Mouse (Mus musculus): ENCODE results near the gene Kera.
A peak's percentile ranks its signal among the peaks of the same experiment; 100 is the strongest.

Kera gene

DNA sequence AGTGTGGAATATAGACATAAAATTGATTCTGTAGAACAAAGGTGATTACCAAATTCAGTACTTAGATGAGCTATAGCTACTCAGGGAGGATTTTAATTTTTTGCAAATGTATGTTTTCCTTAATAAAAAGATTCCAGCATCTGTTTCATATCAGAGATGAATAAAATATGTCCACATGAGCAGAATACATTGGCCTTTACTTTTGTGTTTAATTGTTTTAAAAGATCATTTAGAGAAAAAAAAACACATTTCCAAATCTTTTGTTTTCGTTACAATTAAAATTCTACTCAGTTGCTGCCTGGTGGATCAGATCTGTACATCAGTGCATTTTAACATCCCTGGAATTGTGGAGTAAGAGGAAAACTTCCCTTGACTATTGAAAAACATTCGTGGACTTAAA, at the start of gene Kera:
Kera (plus strand) TSS at position 301 of the 400 bp plus-strand sequence.
- no peak for ATAC-seq (ENCODE audit: insufficient number of reproducible peaks, low FRiP score, low TSS enrichment)

DNA sequence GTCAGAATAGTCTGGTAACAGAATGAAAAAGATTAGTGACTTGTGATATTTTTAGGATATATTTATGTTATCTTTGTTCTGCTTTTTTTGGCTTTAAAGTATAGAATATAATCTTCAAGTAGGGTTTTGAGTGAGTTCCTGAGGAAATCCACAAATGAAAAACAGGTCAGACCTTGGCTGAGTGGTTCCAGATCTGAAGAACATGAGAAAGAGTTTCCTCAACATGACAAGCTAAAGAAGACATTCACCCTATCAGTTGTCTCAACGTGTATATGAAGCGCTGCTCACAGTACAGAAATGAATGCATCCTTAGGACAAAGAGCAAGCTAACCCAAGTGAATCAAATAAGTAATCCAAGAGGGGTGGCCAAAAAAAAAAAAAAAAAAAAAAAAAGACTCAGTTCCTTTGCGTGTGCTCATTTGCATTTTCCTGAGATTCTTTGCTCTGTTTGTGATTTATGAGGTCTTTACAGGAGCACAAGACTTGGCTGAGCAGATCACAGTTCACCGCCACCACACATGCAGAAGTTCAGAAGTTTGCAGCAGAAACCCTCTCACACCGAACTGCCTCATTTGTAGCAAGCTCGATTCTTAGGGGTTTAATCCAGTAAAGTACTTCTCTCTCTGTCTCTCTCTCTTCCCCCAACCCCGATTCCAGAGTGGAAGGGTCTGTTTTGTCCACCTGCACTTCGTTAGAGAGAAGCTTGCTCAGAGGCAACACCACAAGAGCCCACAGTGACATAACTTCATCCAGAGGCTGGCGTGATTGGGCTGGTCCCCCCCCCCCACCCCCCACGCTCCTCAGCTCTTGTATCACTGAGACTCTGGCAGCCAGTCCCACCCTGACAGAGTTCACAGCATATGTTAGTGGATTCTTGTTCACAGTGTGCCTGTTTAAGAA, 41.5 kb upstream of the Kera start, which contains the start of gene Lum:
Lum (plus strand) TSS at position 172 of the 900 bp plus-strand sequence.
- no peak for ATAC-seq (ENCODE audit: insufficient number of reproducible peaks, low FRiP score, low TSS enrichment)

DNA sequence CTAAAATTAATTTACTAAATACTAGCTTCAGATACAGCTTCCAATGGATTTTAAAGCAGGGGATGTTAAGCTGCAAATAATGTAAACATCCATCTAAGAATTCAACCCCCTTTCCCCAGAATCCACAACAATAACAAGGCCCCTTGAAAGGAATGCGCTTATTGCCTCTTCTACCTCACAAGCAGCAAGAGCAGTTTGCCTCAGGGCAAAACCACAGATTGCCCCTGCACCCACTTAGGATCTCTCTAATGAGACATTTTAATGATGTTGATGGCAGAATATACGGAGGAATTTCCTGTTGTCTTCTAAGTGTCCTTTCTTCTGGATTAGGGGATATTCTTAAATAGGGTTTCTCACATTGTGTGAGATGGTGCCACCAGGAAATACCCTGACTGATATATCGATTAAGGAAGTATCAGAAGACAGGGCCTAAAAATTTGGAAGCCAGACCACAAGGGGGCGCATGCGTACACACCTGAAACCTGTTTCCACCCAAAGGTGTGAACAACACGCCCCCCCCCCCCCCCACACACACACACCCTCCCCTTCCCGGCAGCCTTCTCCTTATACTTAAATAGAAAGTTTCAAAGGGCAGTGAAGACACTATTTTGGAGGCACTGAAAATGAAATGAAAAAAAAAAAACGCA, 39.1 kb upstream of the Kera start:
- ATAC-seq (ENCODE audit: insufficient number of reproducible peaks, low FRiP score, low TSS enrichment) = no peak

DNA sequence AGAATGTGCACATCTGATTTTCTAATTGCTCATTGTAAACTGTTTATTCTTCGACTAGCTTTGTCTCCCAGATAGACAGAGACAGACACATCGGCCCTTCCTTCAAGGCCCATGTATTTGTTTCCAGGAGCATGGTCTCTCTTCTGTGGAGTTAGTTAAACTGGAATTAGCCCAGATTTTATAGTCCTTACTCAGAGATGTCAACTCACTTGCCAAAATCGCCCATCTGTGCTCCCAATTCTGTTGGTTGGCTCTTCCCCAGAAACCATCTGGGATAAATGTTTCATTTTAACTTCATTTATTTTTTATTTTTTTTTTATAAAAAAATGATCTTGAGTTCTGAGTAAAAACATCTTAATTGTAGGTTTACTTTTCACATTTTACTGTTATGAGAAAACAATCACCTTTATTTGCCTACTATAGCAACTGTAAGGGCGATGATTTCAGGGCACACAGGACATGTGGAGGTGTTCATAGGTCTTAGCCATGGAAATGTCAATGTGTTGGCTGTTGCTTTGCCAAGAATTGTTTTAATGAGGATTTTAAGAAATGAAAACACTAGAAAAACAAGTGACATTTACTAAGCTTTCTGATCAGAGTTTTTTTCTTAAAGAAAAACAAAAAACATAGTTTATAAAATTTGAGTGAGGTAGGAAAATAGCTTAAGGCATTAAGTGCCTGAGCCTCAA, 24.0 kb upstream of the Kera start:
- peak; percentile 94 for ATAC-seq (ENCODE audit: insufficient number of reproducible peaks, low FRiP score, low TSS enrichment)

DNA sequence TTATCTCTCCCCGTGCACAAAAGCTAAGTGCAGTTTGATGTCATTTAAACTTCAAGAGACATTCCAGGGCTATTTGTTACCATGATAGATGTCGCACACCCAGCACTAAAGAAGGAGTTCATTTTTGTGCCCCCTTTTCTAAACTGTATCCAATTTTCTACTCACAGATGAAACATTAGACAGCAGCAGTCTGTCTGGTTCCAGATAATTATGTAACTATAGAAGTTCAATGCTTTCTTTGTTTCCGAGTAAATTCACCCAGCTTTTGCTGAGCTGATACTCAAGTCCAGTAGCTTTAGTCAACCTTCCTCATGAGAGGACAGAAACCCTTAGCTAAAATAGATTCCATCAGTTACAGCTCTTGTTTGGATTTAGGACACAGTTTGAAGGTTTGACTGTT, 22.5 kb upstream of the Kera start:
- no peak for ATAC-seq (ENCODE audit: insufficient number of reproducible peaks, low FRiP score, low TSS enrichment)

DNA sequence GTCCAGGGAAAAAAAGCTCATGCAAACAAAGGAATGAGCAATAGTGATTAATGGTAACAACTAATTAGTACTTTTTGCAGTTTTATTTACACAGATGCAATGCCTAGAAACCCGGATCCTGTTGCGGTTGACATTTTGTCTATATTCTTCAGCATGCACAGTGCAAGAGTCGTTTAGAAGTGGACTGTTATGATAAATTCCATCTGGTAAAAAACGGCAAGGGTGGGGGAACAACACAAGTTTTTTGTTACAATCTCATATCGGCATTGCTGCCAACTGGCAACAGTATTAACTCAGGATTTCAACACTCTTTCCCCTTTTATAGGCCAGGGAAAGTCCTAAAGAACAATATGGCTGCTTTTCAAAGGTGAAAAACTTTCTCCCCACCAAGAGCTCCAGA, 19.5 kb upstream of the Kera start:
- no peak for ATAC-seq (ENCODE audit: insufficient number of reproducible peaks, low FRiP score, low TSS enrichment)

DNA sequence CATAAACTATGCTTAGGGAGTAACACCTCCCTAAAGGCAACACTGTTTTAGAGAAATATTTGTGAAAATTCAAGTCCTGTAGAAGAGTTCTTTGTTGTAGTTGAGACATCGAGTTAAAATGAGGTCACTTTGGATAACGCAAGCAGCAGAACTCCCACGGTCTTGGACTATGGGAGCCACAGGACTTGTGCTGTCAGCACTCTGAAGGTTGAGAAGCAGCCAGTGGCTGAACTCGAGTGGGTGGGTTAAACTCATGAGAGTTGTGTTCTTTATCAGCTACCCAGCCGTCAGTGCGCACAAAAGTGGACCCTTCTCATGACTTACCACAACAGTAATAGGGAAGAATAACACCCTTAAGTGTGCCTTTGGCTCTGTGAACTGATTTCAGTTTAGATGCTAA, 17.1 kb upstream of the Kera start:
- ATAC-seq (ENCODE audit: insufficient number of reproducible peaks, low FRiP score, low TSS enrichment) = no peak

DNA sequence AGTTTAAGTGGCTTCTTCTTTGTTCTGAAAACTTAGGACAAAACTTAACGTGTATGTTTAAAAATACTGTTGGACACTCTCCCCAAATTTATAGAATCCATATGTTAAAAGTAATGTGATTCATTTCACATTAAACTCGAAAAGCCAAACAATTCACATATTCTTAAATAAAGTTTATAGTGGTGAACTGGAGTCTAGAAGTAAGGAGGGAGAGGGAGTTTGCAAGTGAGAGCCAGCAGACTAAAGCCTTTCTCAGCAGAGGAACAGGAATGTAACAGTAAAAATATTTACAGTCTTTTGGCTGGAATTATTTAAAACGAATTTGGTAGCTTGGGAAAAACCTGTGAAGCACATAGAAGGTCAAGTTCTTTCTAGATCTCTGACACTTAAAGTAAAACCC, 15.6 kb upstream of the Kera start:
- no peak for ATAC-seq (ENCODE audit: insufficient number of reproducible peaks, low FRiP score, low TSS enrichment)

DNA sequence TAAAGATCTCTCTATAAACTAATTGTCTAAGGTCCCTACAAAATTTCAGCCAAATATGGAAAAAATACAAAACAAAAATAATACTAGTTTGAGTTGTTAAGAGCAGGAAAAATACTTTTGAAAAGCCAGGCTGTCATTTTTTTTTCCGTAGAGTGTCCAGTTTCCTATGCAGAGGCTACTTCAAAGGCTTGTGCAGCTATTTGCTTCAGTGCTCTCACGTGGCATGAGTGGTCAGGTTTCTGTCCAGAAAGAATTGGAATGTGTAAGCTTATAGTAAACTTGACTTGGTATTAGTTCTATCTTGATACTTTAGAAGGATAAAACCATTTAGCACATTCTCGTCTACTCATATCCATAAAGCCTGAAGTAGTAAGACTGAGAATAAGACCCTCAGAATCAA, 15.0 kb upstream of the Kera start:
- ATAC-seq (ENCODE audit: insufficient number of reproducible peaks, low FRiP score, low TSS enrichment) = no peak

DNA sequence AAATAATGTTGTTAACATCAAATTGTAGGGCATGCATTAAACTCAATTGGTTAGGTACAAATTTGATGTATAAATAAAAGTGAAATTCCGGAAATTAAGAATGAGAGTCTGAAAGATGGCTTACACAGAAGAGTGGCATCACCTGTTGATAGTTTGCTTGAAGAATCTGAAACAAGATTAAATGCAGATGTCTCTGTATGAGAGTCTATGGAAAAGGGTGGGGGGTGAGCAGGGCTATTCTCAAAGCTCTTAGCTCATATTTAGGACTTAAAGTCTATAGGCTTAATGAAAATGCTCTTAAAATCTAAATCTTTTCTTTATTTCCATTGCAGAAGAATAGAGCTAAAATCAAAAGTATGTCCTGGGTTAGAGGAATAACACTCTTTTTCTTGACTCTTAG, 11.0 kb upstream of the Kera start:
- no peak for ATAC-seq (ENCODE audit: insufficient number of reproducible peaks, low FRiP score, low TSS enrichment)

DNA sequence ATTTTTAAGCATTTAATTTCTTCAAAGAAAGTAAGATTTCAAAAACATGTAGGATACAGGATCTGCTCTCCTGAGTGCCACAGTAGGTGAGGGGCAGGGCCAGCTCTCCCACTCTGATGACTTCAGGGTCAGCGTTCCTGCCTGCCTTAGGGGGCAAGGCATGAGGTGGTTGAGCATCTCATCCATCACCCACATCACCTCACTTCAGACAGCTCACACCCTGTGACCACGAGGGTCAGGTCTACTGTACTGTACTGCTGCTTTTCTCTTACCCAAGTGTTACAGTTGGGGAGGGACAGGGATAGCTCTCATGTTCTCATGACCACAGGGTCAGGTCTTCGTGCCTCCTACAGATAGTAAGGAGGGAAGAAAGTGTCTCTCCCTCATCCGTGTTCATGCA, 4.9 kb upstream of the Kera start:
- no peak for ATAC-seq (ENCODE audit: insufficient number of reproducible peaks, low FRiP score, low TSS enrichment)

DNA sequence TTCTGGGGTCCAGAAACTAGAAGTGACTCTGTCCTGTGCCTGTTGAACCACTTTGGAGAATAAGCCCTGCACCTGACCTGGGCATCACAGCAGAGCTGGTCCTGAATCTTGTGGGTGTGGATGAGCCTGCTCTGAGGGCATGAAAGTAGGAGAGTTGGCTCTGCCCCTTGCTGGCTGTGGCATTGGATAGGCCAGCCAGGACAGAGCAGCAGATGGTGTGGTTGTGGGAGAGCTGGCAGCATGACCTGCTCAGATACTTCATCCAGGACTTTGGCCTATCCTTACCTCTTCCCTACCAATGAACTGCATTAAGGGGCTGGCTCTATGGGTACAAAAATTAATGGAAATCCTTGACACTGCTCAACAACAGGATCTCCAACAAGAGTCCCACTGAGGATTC, 3.4 kb upstream of the Kera start:
- ATAC-seq (ENCODE audit: insufficient number of reproducible peaks, low FRiP score, low TSS enrichment) = peak; percentile 100

DNA sequence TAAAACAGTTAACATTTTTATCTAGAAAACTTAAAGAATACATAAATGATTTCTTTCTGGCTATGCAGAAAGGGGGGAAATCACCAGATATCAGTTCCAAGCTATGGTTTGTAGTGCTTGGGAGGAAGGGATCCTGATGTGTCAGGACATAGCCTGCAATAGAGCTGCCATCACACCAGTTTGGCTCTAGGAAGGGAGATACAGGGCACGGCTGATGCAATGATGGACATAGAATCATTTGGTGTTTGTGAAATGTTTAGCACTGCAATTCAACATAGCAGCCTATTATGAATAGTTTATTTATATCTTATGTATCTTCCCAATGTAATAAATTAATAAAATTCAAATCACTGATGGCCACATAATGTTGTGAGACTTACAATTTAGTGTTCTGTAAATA, 15.6 kb downstream of the Kera start:
- no peak for ATAC-seq (ENCODE audit: insufficient number of reproducible peaks, low FRiP score, low TSS enrichment)

DNA sequence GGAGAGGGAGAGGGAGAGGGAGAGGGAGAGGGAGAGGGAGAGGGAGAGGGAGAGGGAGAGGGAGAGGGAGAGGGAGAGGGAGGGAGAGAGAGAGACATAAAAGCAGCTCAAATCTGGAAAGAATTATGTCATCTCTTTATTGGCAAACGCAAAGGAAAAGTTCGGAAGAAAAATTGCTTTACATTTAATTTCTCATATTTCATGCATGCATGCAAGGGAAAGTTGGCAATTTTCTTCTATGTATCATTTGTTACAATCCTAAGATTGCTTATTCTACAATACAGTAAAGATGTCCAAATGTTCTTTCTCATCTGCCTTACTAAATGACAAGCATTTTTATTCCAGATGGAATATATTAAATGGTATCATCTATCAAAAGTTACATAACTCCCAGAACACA, 17.7 kb downstream of the Kera start:
- no peak for ATAC-seq (ENCODE audit: insufficient number of reproducible peaks, low FRiP score, low TSS enrichment)

DNA sequence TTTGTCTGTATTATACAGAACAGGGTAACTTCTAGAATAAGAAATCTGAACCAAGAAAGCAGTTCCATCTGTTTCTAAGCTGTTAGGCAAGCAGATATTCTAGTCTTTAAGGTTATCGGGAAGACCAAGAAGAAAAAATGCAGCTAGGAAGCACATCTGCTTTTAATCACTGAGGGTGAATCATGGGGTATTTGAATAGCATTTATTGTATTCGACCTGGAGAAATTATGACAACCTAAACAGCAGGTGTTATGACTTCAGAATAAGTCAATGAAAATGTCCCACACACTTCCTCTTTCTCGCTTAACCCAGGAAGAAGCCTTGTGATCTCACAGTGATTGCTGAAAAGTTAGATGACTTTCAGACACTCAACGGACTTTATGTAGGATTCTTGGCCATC, 18.4 kb downstream of the Kera start:
- no peak for ATAC-seq (ENCODE audit: insufficient number of reproducible peaks, low FRiP score, low TSS enrichment)

DNA sequence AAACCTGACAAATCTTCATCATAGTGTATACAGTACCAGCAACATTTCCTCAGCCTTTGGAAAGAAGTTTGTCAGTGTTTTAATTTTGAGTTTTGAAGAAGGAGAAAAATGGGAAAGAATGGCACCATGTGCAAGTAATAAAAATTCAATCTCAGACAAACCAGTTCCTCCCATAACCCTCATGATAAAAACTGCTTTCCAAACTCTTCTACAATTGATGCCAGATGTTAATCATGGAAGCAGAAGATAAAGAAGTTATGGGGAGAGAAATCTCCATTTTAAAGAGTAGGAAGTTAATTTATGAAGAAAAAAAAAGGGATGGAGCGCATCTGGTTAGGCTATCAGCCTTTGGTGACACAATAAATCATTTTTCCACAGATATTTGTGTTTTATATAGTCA, 19.9 kb downstream of the Kera start:
- ATAC-seq (ENCODE audit: insufficient number of reproducible peaks, low FRiP score, low TSS enrichment) = no peak

DNA sequence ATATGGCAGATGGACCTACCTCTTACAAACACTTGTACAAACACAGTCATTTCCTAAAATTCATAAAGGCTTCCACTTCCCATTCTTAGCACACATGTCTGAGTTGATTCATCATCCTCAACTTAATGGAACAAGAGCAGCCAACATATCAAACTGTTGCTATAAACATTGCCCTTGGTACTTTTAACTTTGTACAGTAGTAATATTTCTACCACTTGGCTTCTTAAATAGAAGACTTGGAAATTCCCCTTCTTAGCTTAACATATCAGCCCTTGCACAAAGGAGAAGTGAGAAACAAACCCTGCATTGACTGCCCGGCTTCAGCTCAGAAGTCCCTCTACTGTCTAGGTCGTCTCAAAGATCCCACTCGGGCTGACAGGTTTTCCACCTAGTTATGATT, 24.4 kb downstream of the Kera start:
- ATAC-seq (ENCODE audit: insufficient number of reproducible peaks, low FRiP score, low TSS enrichment) = no peak

DNA sequence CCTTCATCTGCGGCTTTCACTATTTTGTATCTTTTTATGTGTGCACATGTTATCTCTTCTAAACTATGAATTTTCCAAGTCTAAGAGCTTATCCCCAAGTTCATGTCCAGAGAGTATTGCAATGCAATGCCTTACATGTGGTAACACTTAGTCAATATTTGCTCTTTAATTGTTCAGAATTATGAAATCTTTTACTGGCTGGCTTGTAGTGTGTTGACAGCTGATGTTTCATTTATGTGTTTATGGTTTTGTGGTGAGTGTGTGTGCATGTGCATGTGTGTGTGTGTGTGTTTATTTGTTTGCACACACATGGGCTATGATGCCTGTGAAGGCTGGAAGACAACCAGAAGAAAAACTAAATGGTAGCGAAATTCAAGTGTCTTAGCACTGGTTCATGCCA, 35.2 kb downstream of the Kera start:
- ATAC-seq (ENCODE audit: insufficient number of reproducible peaks, low FRiP score, low TSS enrichment) = no peak

DNA sequence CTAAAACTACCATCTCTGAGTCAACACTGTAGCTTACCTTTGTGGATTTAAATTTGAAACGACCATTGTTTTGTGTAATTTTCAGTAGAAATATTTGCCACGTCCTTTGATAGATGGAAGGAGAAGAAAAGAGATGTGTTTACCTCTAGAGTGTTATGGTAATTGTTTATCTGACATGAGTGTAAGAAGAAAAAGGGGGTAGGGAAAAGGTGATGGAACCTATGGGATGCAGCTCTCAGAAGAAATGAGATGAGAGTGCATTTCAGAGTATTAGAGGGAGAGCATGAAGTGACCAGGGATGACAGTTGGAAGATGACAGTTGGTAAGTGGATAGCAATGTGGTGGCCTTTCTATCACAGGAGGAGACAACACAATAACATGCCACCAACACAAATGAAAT, 37.1 kb downstream of the Kera start, which contains the start of gene Epyc:
Epyc (plus strand) TSS at position 301 of the 400 bp plus-strand sequence.
- ATAC-seq (ENCODE audit: insufficient number of reproducible peaks, low FRiP score, low TSS enrichment) = no peak

DNA sequence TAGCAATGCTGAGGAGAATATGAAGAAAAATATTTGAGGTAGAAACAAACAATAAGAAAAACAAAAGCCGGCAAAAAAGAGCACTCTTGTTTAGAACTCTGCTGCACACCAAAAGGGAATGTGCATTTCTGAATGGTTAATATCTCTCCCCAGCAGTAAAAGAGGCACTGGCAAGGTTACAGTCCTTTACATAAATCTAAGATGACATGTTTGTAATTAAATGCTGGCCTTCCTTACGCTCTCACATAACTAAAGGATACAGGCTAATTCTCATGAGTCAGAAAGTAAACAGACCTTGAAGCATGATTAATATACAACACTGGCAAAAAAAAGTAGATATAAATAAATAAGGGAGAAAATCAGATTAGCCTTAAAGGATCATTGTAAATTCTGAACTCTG, 43.7 kb downstream of the Kera start:
- no peak for ATAC-seq (ENCODE audit: insufficient number of reproducible peaks, low FRiP score, low TSS enrichment)

DNA sequence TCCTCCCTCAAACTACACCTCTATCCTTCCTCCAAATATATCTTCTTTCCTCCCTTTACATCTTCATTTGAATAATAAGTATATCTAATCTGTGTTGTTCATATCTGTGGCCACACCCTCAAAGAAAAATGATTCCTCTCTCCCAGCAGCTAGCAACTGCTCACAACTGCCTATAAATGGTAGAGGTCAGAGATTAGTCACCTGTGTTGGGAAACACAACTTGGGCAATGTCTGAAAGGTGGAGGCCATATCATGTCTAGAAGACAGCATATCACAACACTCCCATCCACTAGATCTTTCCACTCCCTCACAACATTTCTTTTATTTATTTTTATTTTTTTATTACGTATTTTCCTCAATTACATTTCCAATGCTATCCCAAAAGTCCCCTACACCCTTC, 52.8 kb downstream of the Kera start:
- no peak for ATAC-seq (ENCODE audit: insufficient number of reproducible peaks, low FRiP score, low TSS enrichment)
